Mouse (Mus musculus): ENCODE results near the gene Kif17.

GRCm38 (mm10) chr4:138320711-138321110 lies 70.5 kb downstream of the Kif17 start:
- TF ChIP-seq CTCF (IDR thresholded peaks at IDR 0.05; ENCODE audit: low read depth) (no peak), EP300 (IDR thresholded peaks at IDR 0.05; ENCODE audit: low read depth) (no peak)
